Mouse (Mus musculus): Measurements from ENCODE around the gene Slc16a14.

Gene Slc16a14

DNA sequence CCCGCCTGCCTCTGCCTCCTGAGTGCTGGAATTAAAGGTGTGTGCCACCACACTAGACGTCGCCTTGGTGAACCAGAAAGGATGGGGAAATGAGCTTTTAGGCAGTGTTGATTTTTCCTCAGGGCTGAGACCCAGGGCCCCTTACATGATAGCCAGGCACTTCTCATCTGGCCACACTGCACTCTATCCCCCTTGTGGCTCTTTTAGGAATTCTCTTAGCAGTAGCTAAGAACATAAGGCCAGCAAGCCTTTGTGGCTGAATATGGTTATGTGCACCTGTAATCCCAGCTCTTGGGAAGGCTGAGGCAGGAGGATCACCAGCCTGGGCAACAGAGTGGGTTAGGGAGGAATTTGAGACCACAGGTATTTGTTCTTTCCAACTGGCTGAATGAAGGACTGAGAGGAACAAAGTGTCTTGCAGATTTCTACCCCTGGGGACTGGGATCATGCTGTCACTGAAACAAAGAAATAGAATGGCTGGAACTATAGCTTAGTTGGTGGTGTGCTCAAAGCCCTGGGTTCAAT, 68.2 kb downstream of the Slc16a14 start:
- DNase-seq (ENCODE audit: low spot score) = no peak

DNA sequence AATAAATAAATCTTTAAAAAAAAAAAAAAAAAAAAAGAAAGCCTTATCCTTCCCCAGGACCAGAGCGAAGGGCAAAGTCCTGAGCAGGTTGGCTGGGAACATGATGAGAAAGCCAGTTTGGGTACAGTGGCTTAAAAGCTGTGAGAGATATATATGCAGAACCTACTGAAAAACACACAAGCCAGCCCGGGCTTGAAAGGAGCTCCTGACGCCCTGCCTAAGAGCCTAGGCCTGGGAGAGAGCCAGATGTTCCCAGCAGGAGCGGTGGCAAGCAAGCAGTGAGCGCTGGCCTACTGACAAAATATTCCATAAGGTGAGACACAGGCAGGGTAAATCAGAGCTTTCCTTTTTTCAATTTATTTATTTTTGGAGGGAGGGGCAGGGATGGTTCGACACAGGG, 68.7 kb downstream of the Slc16a14 start:
- DNase-seq (ENCODE audit: low spot score) = no peak

DNA sequence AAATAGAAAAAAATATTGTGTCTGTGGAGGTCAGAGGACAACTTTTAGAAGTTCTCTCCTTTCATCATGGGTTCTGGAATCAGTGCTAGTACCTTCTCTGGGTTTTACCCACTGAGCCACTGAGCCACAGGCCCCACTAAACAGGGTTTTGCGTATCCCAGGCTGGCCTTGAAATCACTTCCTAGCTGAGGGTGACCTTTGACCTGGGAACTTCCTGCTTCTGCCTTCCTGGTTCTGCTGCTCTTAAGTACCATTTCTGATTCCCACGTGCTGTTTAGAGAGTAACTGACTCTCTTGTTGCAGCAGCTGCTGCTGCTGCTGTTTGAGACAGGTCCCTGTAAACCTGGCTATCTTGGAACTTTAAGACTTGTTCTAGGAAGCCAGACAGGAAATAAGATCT, 70.3 kb downstream of the Slc16a14 start:
- no peak for DNase-seq (ENCODE audit: low spot score)

DNA sequence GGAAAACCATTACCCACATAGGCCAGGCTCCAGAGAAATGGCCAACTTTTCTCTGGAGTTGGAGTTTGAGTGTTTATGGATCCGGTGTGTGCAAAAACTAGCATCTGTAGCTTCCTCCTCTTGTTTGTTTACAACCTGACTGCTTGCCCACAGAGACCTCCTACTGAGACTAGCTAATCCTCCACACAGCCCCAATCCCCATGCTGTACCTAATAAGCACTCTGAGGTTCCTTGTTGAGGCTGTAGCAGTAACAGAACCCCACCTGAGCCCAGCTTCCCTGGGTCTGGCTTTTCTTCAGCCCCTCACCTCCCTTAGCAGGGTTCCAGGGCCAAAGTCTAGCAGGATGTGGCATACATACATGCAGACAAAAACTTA, 73.7 kb downstream of the Slc16a14 start:
- no peak for DNase-seq (ENCODE audit: low spot score)

DNA sequence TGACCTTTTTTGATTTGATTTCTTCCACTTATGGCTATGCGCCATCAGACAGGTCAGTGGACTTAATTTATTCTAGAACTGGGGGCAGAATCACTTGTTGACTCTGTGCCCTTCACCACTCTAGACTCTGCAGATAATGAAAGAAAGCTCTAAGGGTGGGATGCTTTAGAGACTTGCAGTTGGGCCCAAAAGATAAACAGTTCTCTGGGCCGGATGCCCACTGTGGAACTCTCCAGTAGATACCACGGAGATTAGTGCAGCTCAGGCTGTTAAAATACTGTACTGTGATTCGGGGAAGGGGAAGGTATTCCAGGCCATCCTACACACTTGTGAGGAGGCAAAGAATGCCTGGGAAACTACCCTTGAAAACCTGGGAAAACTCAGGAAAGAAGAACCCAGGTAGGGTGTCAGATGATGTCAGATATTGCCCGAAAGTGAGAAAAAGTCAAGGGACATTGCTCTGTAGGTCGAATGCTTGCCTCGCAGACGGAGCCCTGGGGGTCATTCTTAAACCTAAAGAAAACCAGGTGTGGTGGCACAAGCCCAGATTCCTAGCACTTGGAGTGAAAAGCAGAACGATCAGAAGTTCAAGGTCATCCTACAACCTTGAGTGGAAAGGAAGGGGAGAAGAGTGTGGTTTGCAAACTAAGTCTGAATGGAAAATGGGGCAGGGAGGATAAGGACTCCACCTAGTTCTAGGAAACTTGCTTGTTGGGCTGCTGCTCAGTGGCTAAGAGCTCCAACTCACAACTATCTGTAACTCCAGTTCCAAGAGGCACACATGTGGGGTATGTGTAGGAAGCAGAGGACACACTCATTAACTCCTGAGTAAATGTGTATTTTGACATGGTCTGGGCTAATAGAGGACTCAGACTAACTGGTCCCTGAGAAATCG, 74.3 kb downstream of the Slc16a14 start:
- no peak for DNase-seq (ENCODE audit: low spot score)

DNA sequence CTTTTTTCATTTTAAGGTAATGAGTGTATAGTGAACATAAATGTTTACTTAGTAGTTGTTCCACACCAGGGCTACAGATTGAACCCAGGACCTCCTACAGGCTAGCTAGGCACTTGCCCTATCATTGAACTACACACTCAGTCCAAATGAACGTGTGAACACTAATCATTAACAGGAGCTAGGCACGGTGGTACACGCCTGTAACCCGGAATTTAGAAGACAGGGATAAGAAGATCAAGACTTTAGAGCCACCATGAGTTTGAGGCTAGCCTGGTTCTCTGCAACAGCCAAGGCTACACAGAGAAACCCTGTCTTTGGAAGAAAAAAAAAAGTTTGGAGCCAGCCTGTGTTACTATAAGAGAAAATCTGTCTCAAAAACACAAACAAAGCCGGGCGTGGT, 75.3 kb downstream of the Slc16a14 start:
- DNase-seq (ENCODE audit: low spot score) = no peak

Data from adipocyte (in vitro differentiated cells).